Mouse (Mus musculus): ENCODE data around the gene Ocrl. TPM values are rescaled to one million over a fixed set of nuclear protein-coding genes. Genes with fewer than 3 reads are reported as not detected.

Gene Ocrl
- total RNA-seq, 2 experiments from 2014 or later, result 68.0 to 74.1 TPM

DNA sequence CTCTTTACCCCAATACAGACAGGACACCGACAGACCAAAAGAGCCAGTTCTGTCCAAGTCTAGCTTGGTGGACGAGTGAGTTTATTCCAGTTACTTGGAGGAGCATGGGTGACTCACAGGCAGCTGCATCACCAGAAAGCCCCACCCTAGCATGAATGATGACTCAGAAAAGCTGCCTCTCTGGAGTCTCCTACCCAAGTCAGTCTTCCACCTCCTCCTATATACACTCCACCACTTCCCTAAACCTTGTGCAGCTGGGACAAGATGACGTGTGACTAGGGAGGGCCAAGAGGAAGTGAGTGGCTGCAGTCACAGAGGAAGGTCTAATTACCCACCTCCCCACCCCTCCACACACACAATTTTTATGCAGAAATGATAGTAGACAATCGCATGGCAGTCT lies 64.4 kb downstream of the Ocrl start:
- DNase-seq (ENCODE audit: low spot score in 2 of 2), result no peak

DNA sequence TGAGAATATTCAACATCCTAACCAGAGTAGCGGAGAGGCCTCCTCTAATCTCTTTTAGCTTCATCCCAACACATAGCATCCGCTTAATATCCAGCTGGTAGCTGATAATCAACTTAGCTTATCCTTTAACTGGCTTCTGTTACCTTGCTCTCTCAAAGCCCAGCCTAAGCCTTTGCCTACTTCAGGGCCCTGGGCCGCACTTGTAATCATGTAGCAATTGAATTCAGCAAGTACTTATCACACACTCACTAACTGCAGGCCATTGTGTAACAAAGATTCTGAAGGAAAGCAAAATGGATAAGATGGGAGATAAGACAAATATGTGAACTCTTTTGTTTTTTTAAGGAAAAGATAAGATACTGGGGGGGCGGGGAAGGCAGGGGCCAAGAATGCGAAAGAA lies 64.9 kb downstream of the Ocrl start:
- no peak for DNase-seq (ENCODE audit: low spot score in 2 of 2)

DNA sequence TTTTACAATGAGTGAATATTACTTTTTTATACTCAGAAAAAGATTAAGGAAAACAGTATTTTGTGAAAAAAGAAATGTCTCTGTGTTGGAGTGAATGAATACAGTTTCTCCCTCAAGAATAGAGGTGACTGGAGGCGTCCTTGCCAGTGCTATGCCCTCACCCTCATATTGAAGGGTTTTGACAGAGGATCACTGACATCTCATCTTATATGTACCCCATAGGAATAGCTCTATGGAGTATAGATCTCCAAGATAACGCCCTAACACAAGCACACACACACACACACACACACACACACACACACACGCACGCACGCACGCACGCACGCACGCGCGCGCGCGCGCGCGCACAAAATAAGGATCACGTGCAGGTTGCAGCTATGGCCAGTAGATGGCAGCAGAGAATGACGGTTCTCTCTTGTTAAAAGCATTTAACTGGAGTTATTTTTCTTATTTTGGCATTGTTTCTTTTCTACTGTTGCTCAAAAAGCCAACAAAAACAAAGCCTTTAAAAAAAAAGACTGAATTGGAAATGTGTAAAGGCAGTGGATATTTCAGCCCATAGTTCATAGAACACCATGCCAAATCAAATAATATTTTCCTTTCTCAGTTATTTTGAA lies 72.9 kb downstream of the Ocrl start:
- peak in 1 of 2 experiments; percentile 19 for DNase-seq (ENCODE audit: low spot score in 2 of 2)

DNA sequence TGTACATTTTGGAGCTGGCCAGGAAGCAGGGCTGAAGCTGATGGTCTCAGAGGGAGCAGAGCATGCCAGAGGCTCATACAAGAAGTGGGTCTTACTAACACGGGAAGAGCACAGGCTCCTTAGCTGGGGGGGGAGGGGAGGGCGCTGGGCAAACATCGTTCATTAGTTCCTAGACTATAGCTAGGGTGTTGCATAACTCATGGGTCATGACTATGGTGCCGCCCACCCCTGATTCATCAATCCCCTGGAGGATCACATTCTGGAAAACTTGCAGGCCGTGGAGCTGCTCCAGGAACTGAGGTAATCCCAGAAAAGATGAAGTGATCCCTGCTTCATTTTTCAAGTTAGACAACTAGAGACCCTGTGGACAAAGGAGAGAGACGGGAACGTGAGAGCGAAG lies 75.8 kb downstream of the Ocrl start:
- no peak for DNase-seq (ENCODE audit: low spot score in 2 of 2)

DNA sequence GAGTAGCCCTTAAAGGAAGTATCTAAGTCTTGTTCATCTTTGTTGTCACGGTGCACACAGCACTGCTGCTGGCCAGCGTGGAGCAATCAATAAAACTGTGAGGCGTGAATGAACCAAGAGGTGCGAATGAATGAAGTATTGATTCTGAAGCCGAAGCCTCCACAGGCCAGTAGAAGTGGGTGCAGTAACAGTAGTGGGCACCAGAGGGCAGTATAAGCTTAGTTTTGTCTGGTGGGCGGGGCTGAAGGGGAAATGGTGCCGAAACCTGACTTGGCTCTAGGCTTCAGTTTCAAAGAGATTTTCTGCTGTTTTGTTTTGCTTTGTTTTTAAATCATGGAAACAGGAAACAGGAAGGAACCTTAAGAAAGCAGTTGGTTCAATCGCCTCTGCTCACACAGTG lies 80.4 kb downstream of the Ocrl start:
- peak; percentile 27 to 32 for DNase-seq (ENCODE audit: low spot score in 2 of 2)

DNA sequence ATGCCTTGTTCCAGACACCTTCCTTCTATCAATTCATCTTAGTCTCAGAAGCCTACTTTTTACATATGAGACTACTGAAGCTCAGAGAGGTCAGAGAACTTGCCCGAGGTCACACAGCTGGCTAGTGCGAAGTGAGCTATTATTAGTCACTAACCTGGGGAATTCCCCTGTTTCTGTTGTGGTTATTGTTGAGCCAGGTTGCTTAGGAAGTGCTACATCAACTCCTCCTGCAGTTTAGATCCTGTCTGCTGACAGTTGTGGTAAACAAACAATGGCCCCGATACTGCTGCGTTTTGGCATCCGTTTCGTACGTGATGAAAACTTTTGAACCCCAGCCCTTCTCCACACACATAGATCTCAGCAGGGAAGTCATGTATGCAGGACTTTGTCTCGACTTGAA lies 86.2 kb downstream of the Ocrl start:
- DNase-seq (ENCODE audit: low spot score in 2 of 2), result no peak

- DNase-seq (ENCODE audit: low spot score in 2 of 2), result no peak
Observed at GRCm38 (mm10) chrX:48001151-48001550, 89.0 kb downstream of the Ocrl start.

- DNase-seq (ENCODE audit: low spot score in 2 of 2), result no peak
Observed at GRCm38 (mm10) chrX:48004786-48005185, 92.6 kb downstream of the Ocrl start.

DNA sequence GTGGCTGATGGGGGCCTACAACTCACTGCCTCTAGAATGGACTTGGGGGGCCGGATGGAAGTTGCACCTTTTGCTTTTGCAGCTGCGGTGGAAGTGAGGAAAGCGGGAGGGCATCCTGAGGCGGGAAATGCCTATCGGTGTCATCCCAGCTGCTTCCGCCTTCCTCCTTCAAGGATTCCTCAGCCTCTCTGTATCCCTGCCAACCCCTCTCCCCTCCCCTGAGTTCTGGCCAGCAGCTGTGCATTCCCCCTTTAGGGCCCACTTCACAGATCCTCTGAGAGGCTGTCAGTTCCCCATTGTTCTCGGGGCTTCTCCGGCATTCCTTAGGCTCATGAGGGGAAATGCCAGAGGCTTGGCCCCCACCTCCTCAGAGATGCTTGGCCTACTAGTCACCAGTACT lies 93.9 kb downstream of the Ocrl start:
- no peak for DNase-seq (ENCODE audit: low spot score in 2 of 2)

GRCm38 (mm10) chrX:48011656-48012055 lies 99.5 kb downstream of the Ocrl start:
- no peak for DNase-seq (ENCODE audit: low spot score in 2 of 2)

Other genes with a start within 250 kb of the Ocrl start
- 10 to 100 TPM; 47.4 to 61.0 TPM for gene Smarca1, start 19.4 kb upstream of the Ocrl start, total RNA-seq (2021)
- gene Apln, start 122.5 kb downstream of the Ocrl start, total RNA-seq (2021), result 1 to 10 TPM; 9.4 to 10.0 TPM
- gene Xpnpep2, start 196.3 kb downstream of the Ocrl start, total RNA-seq (2021), result 1 to 10 TPM; 1.5 to 7.1 TPM
- 1 to 10 TPM; 1.8 to 2.6 TPM for gene Sash3, start 234.0 kb downstream of the Ocrl start, total RNA-seq (2021)

Data from adrenal gland, postnatal 4 days (tissue).